Mouse (Mus musculus) activated CD4-positive, CD25-positive, alpha-beta regulatory T cell, adult 9 weeks (primary cell): ENCODE results near the gene Srp54a. TPM values are rescaled to one million over a fixed set of nuclear protein-coding genes. Genes with fewer than 3 reads are reported as not detected.

ENCODE experiments used
- polyA plus RNA-seq: library from polyadenylated mRNA; unstranded; fragments of 100-300 nt; shearing (Covaris generic); gene quantifications from one replicate; pipeline ENCODE4 v1.2.1, GENCODE M21; 2017

The Srp54a gene
- polyA plus RNA-seq = 156 TPM

GRCm38 (mm10) chr12:55079726-55080600 lies at the start of gene Srp54a, which contains the start of gene 2700097O09Rik:
Gene Srp54a, plus strand, starts transcription at chr12:55080262.
Gene 2700097O09Rik, minus strand, starts transcription at chr12:55080110.

GRCm38 (mm10) chr12:55124242-55124641 lies 44.2 kb downstream of the Srp54a start, which contains the start of gene Fam177a:
Gene Fam177a, plus strand, starts transcription at chr12:55124469.

GRCm38 (mm10) chr12:55154559-55155448 lies 74.7 kb downstream of the Srp54a start, which contains the start of gene Srp54b:
Gene Srp54b, plus strand, starts transcription at chr12:55155104.

Other genes starting within 250 kb of the Srp54a start
- gene Cfl2, start 217.4 kb upstream of the Srp54a start, polyA plus RNA-seq = 30.1 TPM
- gene Gm20403, start 93.7 kb upstream of the Srp54a start, polyA plus RNA-seq = not detected
- 16.3 TPM for gene Baz1a, start 65.9 kb upstream of the Srp54a start, polyA plus RNA-seq
- 19.3 TPM for gene 2700097O09Rik, start 152 bp upstream of the Srp54a start, polyA plus RNA-seq
- gene Fam177a, start 44.2 kb downstream of the Srp54a start, polyA plus RNA-seq = 17.2 TPM
- gene Srp54b, start 74.8 kb downstream of the Srp54a start, polyA plus RNA-seq = 35.6 TPM
- not detected for gene 1700047I17Rik2, start 119.3 kb downstream of the Srp54a start, polyA plus RNA-seq
- gene Srp54c, start 149.9 kb downstream of the Srp54a start, polyA plus RNA-seq = 77.9 TPM
- 9.6 TPM for gene 1110008L16Rik, start 219.3 kb downstream of the Srp54a start, polyA plus RNA-seq
- gene Ppp2r3c, start 222.7 kb downstream of the Srp54a start, polyA plus RNA-seq = 21.9 TPM